Mouse (Mus musculus) bone marrow, adult 2 months (tissue): ENCODE measurements around the gene Ckmt1. TPM values are rescaled to one million over a fixed set of nuclear protein-coding genes. Genes with fewer than 3 reads are reported as not detected.
"Not testable (repeated sequence)": the region's sequence is repeated elsewhere in the genome, so short reads cannot be mapped to it uniquely, and the experiment has no call there.

Source experiments
- H3K27ac ChIP-seq: fragments of 200-500 bp; 2 replicates; pipeline ENCODE4 v1.5.1; 2012; ENCODE audit warnings: low read depth, mild to moderate bottlenecking, control low read depth, inconsistent platforms, low read length; ENCODE audit not compliant: control insufficient read depth, poor library complexity, insufficient read depth
- H3K4me1 ChIP-seq: fragments of 200-500 bp; 2 replicates; pipeline ENCODE4 v1.6.1; 2011; ENCODE audit warnings: low read length; ENCODE audit not compliant: control insufficient read depth, insufficient read depth
- H3K4me3 ChIP-seq: fragments of 200-500 bp; replicated peaks from 2 replicates; pipeline ENCODE3; 2011; ENCODE audit warnings: mild to moderate bottlenecking, low read depth, low read length, control low read depth; ENCODE audit not compliant: control insufficient read depth
- CTCF ChIP-seq: fragments of 200-500 bp; IDR thresholded peaks from 2 replicates; pipeline ENCODE4 v1.5.1; 2011; ENCODE audit warnings: low read length, control low read depth; ENCODE audit not compliant: control insufficient read depth, insufficient read depth
- POLR2A ChIP-seq: fragments of 200-500 bp; IDR thresholded peaks from 2 replicates; pipeline ENCODE4 v1.6.1; 2011; ENCODE audit warnings: low read depth, mild to moderate bottlenecking, control low read depth, low read length, borderline replicate concordance; ENCODE audit not compliant: control insufficient read depth
- WGBS: fragments of 180-500 bp; shearing (Covaris S2); methylation state at CpG from one replicate; pipeline ENCODE4 v1.1.7; 2018; 5-methylcytosine and 5-hydroxymethylcytosine counted together
- polyA plus RNA-seq: library from polyadenylated mRNA; stranded (reverse); fragments of >200 nt; gene quantifications from 2 replicates; pipeline ENCODE4 v1.2.4, GENCODE M21; 2011; ENCODE audit warnings: low replicate concordance; ENCODE audit not compliant: missing spikeins, insufficient read depth, insufficient read length

Gene Ckmt1
- polyA plus RNA-seq, 1 experiment = 4.2 TPM

- Histone ChIP-seq H3K4me1 (no peaks in the 10 kb centered on the region), H3K27ac (no peak overlapping the region), H3K4me3 (no peak overlapping the region)
- WGBS = 52% methylated on average over 2 of the region's 2 CpGs
- TF ChIP-seq CTCF (no peak), POLR2A (no peak)
Measured at GRCm38 (mm10) chr2:121374766-121375165, 17.3 kb downstream of the Ckmt1 start.

DNA sequence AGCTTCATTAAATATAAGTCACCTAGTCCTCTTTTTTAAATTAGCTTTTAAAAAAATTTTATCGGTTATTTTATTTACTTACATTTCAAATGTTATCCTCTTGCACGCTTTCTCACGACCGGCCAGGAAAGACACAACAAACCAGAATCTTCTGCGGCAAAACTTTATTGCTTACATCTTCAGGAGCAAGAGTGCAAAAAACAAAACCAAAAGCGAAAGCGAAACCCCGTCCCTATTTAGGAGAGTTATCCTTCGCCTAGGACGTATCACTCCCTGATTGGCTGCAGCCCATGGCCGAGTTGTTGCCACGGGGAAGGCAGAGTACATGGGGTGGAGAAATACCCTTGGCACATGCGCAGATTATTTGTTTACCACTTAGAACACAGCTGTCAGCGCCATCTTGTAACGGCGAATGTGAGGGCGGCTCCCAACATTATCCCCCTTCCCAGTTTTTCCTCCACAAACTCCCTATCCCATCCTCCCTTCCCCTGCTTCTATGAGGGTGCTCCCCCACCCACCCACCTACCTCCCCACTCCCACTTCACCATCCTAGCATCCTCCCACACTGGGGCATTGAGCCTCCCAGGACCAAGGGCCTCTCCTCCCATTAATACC is 29.6 kb downstream of the Ckmt1 start, which contains the start of gene Strc:
TSS of gene Strc (minus strand) at position 208 of the 615 bp plus-strand sequence.
- 90% methylated on average over 16 of the region's 17 CpGs for WGBS
- not testable (repeated sequence) for H3K4me1 ChIP-seq, H3K27ac ChIP-seq, H3K4me3 ChIP-seq

DNA sequence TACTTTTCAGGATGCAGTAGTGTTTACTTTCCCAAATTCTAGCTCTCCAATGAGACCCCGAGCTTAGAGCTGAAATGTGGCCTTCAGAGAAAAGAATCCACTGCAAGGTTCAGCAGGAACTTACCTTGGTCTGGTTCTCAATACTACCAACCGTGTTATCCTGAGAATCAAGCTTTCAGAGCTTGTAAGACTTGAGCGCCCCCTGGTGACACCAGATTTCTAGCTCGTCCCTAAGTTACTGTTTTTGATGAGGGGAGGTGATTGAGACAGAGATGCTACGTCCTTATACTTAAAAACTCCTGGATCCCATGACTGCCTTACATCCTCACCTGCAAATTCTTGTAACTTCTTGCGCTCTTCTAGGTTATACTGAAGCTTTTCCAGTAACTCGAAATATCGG is 39.1 kb downstream of the Ckmt1 start:
- TF ChIP-seq POLR2A (no peak), CTCF (no peak)
- 22% methylated on average over 8 of the region's 8 CpGs for WGBS
- Histone ChIP-seq H3K4me1 (no peaks in the 10 kb centered on the region), H3K4me3 (no peak overlapping the region), H3K27ac (no peak overlapping the region)

GRCm38 (mm10) chr2:121403296-121403695 is 45.8 kb downstream of the Ckmt1 start:
- TF ChIP-seq CTCF = no peak
- no peak for TF ChIP-seq POLR2A
- Histone ChIP-seq H3K4me3 (no peak overlapping the region), H3K4me1 (no peaks in the 10 kb centered on the region), H3K27ac (no peak overlapping the region)

- TF ChIP-seq POLR2A (no peak), CTCF (no peak)
- Histone ChIP-seq H3K4me1 (no peaks in the 10 kb centered on the region), H3K27ac (no peak overlapping the region), H3K4me3 (no peak overlapping the region)
- WGBS = 28% methylated on average over 4 of the region's 4 CpGs
Measured at GRCm38 (mm10) chr2:121408160-121408559, 50.6 kb downstream of the Ckmt1 start.

DNA sequence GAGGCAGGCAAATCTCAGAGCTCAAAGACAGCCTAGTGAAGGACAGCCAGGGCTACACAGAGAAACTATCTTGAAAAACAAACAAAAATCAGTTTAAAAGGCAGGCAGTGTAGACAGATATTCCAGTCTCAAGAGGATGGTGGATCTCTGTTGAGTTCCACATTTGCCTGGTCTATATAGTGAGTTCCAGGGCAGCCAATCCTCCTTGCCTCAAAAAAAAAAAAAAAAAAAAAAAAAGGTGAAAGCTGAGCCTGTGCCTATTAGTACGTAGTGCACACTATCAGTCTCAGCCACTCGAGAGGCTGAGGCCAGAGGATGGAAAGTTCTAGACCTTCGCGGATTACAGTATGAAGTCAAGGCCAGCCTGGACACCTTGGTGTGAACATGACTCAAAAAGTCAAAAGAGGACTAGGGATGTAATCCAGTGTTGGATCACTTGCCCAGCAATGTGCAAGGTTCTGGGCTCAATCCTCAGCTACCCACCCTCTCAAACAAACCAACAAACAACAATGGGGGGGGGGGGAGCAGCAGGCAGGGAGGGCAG is 55.4 kb downstream of the Ckmt1 start:
- Histone ChIP-seq H3K27ac (peak overlapping the region; percentile 96), H3K4me1 (no peaks in the 10 kb centered on the region), H3K4me3 (peak overlapping the region; percentile 97)
- WGBS = 0% methylated on average over 4 of the region's 4 CpGs
- no peak for TF ChIP-seq POLR2A
- TF ChIP-seq CTCF = no peak

Other genes with a start within 250 kb of the Ckmt1 start
- not detected in 2 replicates for gene Tgm7, start 247.9 kb upstream of the Ckmt1 start, polyA plus RNA-seq
- 4.4 and 4.7 TPM in 2 replicates for gene Adal, start 217.3 kb upstream of the Ckmt1 start, polyA plus RNA-seq
- 1.3 and 5.4 TPM in 2 replicates for gene Lcmt2, start 217.1 kb upstream of the Ckmt1 start, polyA plus RNA-seq
- gene Tubgcp4, start 187.1 kb upstream of the Ckmt1 start, polyA plus RNA-seq = 12.1 and 17.0 TPM in 2 replicates
- gene Zscan29, start 186.6 kb upstream of the Ckmt1 start, polyA plus RNA-seq = 4.4 and 12.3 TPM in 2 replicates
- 14.8 and 20.1 TPM in 2 replicates for gene Trp53bp1, start 86.3 kb upstream of the Ckmt1 start, polyA plus RNA-seq
- gene Map1a, start 68.1 kb upstream of the Ckmt1 start, polyA plus RNA-seq = 0.55 and 0.59 TPM in 2 replicates
- gene Ppip5k1, start 2.3 kb upstream of the Ckmt1 start, polyA plus RNA-seq = 4.3 and 16.7 TPM in 2 replicates
- gene Strc, start 29.5 kb downstream of the Ckmt1 start, polyA plus RNA-seq = not detected in 2 replicates
- gene Pdia3, start 56.1 kb downstream of the Ckmt1 start, polyA plus RNA-seq = 113 and 230 TPM in 2 replicates
- gene Catsper2, start 56.1 kb downstream of the Ckmt1 start, polyA plus RNA-seq = 0.70 and 0.87 TPM in 2 replicates
- 9.1 TPM in 1 of 2 replicates, not detected in the other for gene Ell3, start 86.6 kb downstream of the Ckmt1 start, polyA plus RNA-seq
- gene Serf2, start 91.5 kb downstream of the Ckmt1 start, polyA plus RNA-seq = 261 and 476 TPM in 2 replicates
- gene Hypk, start 95.6 kb downstream of the Ckmt1 start, polyA plus RNA-seq = 64.6 and 70.0 TPM in 2 replicates
- 0.66 TPM in 1 of 2 replicates, not detected in the other for gene Serinc4, start 99.1 kb downstream of the Ckmt1 start, polyA plus RNA-seq
- 12.4 and 22.0 TPM in 2 replicates for gene Mfap1b, start 116.4 kb downstream of the Ckmt1 start, polyA plus RNA-seq
- gene Mfap1a, start 149.0 kb downstream of the Ckmt1 start, polyA plus RNA-seq = 15.5 and 23.0 TPM in 2 replicates
- 15.0 and 16.6 TPM in 2 replicates for gene Wdr76, start 149.0 kb downstream of the Ckmt1 start, polyA plus RNA-seq